Mouse (Mus musculus) stomach, embryonic 16.5 days (tissue): ENCODE results near the gene Olfr1380. TPM values are rescaled to one million over a fixed set of nuclear protein-coding genes. Genes with fewer than 3 reads are reported as not detected.
"Not testable (repeated sequence)": the region's sequence is repeated elsewhere in the genome, so short reads cannot be mapped to it uniquely, and the experiment has no call there.

Experiments
- ATAC-seq: fragments of 200-750 bp; cut with Nextera tagmentation; 2 replicates; pipeline ENCODE4 v1.8.0; 2017; ENCODE audit warnings: moderate number of reproducible peaks, moderate TSS enrichment; ENCODE audit not compliant: insufficient read depth, low FRiP score
- H3K27ac ChIP-seq: fragments of 300-500 bp; sonication (generic); 2 replicates; pipeline ENCODE4 v1.5.1; 2014; ENCODE audit warnings: low read length
- H3K27me3 ChIP-seq: fragments of 300-500 bp; sonication (generic); 2 replicates; pipeline ENCODE4 v1.6.1; 2014; ENCODE audit warnings: low read length, control low read depth, mixed read lengths; ENCODE audit not compliant: control insufficient read depth, insufficient read depth
- H3K36me3 ChIP-seq: fragments of 300-500 bp; sonication (generic); 2 replicates; pipeline ENCODE4 v1.6.1; 2014; ENCODE audit warnings: low read length; ENCODE audit not compliant: control insufficient read depth, insufficient read depth
- H3K4me1 ChIP-seq: fragments of 300-500 bp; sonication (generic); 2 replicates; pipeline ENCODE4 v1.6.1; 2014; ENCODE audit warnings: low read length, control low read depth, mixed read lengths; ENCODE audit not compliant: control insufficient read depth, insufficient read depth
- H3K4me2 ChIP-seq: fragments of 300-500 bp; sonication (generic); 2 replicates; pipeline ENCODE4 v1.6.1; 2014; ENCODE audit warnings: low read depth, low read length, mixed read lengths
- H3K4me3 ChIP-seq: fragments of 300-500 bp; sonication (generic); replicated peaks from 2 replicates; pipeline ENCODE4 v1.5.1; 2014; ENCODE audit warnings: mild to moderate bottlenecking, low read length
- H3K9ac ChIP-seq: fragments of 300-500 bp; sonication (generic); 2 replicates; pipeline ENCODE4 v1.6.1; 2014; ENCODE audit warnings: low read length
- H3K9me3 ChIP-seq: fragments of 300-500 bp; sonication (generic); replicated peaks from 2 replicates; pipeline ENCODE4 v1.6.1; 2016; ENCODE audit warnings: low read length, control low read depth; ENCODE audit not compliant: control insufficient read depth
- WGBS: fragments of 180-500 bp; shearing (Covaris S2); extraction: QIAGEN DNeasy Blood & Tissue Kit; methylation state at CpG from one replicate; pipeline ENCODE4 v1.1.7; 2014; 5-methylcytosine and 5-hydroxymethylcytosine counted together
- polyA plus RNA-seq: library from polyadenylated mRNA; unstranded; fragments of >200 nt; fragmentation: Nextera tagmentation; extraction: Ambion mirVana; gene quantifications from 2 replicates; pipeline ENCODE4 v1.2.1, GENCODE M21; 2015

Gene Olfr1380
- polyA plus RNA-seq, result not detected in 2 replicates

DNA sequence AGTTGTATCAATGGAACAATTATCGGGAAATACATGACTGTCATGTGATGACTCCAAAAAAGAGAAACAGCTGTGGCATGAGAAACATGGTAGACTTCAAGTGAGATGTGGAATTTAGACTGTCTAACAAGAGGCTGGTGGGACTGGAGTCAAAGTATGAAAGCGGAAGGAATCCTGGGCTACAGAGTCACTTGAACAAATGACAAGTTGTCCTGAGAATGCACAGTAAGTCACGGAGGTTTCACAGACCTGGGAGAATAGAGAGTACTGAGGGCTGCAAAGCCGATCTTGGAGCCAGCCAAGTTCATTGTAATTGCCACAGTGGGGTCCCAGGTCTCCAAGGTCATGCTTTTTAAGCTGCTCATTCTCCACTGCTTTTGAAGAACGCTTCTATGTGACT, at the start of gene Olfr1380:
Gene Olfr1380, plus strand, starts transcription at position 301 of the 400 bp plus-strand sequence.
- 74% methylated on average over 5 of the region's 5 CpGs for WGBS
- H3K9me3 ChIP-seq, H3K4me2 ChIP-seq, H3K27ac ChIP-seq, H3K36me3 ChIP-seq, H3K9ac ChIP-seq, H3K4me1 ChIP-seq, H3K4me3 ChIP-seq, H3K27me3 ChIP-seq, ATAC-seq: not testable (repeated sequence)

DNA sequence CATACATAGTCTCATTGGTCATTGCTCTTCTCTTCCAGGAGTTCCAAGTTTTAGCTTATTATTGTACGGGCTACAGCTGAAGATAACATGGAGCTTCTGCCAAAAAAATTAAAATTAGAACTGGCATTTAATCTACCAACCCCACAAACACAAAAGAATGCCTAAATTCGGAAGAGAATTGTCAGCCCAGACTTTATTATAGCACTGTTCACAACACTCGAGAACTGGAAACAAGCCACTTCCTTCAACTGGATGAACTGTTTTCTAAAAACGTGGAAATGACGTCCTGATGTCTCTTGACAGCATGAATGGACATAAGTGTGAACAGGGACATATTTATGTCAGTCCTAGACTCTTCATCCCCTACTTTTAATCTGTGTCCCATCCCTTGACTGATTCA, 38.6 kb upstream of the Olfr1380 start:
- no peaks in the 10 kb centered on the region for H3K9me3 ChIP-seq
- no peaks in the 10 kb centered on the region for H3K36me3 ChIP-seq
- no peak overlapping the region for H3K27ac ChIP-seq
- no peak overlapping the region for H3K9ac ChIP-seq
- H3K4me3 ChIP-seq, result no peak overlapping the region
- WGBS, result 69% methylated on average over 5 of the region's 5 CpGs
- no peaks in the 10 kb centered on the region for H3K4me1 ChIP-seq
- H3K27me3 ChIP-seq, result no peaks in the 10 kb centered on the region
- H3K4me2 ChIP-seq, result no peak overlapping the region
- no peak for ATAC-seq

DNA sequence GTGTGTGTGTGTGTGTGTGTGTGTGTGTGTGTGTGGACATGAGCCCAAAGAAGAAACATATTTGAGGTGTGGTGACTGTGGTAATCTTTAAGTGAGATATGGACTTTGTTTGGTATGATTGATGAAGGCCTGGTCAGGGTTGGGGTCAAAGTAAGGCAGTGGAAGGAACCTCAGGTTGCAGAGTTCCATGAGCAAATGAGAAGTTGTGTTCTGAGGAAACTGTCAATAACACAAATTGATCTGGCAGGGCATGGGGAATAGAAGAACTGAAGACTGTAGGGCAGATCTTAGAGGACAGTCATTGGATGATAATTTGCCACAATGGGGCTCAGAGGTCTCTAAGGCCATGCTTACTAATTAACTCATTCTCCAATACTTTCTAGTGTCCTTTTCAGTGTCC, 37.3 kb upstream of the Olfr1380 start, which contains the start of gene Olfr1383:
Gene Olfr1383, plus strand, starts transcription at position 301 of the 400 bp plus-strand sequence.
- Histone ChIP-seq H3K27me3 (no peaks in the 10 kb centered on the region), H3K4me1 (no peaks in the 10 kb centered on the region), H3K9me3 (no peaks in the 10 kb centered on the region), H3K4me2 (no peak within 1 kb of the TSS), H3K4me3 (no peak within 1 kb of the TSS), H3K27ac (no peak within 1 kb of the TSS), H3K36me3 (no peaks in the 10 kb centered on the region), H3K9ac (no peak within 1 kb of the TSS)
- ATAC-seq, result no peak

DNA sequence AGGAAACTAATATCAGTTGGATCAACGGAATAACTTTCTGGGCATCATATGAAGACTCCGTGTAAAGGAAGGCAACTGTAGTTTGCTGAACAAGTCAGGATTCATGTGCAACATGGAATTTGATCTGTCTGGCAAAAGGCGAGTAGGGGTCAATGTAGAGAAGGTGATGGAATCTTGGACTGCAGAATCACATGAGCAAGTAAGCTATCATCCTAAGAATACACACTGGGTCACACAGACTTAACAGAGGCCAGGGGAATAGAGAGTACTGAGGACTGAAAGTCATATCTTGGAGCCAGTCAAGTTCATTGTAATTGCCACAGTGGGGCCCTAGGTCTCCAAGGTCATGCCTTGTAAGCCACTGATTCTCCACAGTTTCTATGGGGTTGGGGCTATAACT, 28.7 kb upstream of the Olfr1380 start, which contains the start of gene Olfr1382:
Gene Olfr1382, plus strand, starts transcription at position 301 of the 400 bp plus-strand sequence.
- 80% methylated on average over 3 of the region's 3 CpGs for WGBS
- no peak within 1 kb of the TSS for H3K27ac ChIP-seq
- H3K27me3 ChIP-seq, result no peaks in the 10 kb centered on the region
- H3K4me2 ChIP-seq, result no peak within 1 kb of the TSS
- H3K9me3 ChIP-seq, result no peaks in the 10 kb centered on the region
- H3K4me3 ChIP-seq, result no peak within 1 kb of the TSS
- no peak for ATAC-seq
- no peak within 1 kb of the TSS for H3K9ac ChIP-seq
- H3K36me3 ChIP-seq, result no peaks in the 10 kb centered on the region
- H3K4me1 ChIP-seq, result no peaks in the 10 kb centered on the region

DNA sequence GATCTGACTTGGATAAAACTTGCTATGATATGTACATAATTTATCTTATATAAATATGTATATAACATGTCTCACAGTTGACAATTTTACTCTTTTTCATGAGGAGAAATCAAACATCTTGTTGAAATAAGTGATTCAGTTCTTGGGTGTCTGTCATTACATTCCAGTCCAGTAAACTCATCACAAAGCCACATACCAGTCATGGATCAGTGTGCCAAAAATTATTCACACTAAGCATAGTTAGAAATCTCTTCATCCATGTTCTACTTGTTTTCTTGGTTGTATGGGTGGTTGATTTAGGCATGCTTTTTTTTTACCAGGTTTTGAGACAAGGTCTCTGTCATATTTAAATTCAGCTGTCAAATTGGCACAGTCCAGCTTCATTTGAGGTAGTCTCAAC, 23.9 kb upstream of the Olfr1380 start:
- no peaks in the 10 kb centered on the region for H3K4me1 ChIP-seq
- no peaks in the 10 kb centered on the region for H3K27me3 ChIP-seq
- H3K27ac ChIP-seq, result no peak overlapping the region
- H3K4me3 ChIP-seq, result no peak overlapping the region
- H3K9me3 ChIP-seq, result no peaks in the 10 kb centered on the region
- H3K36me3 ChIP-seq, result no peaks in the 10 kb centered on the region
- ATAC-seq, result no peak
- H3K9ac ChIP-seq, result no peak overlapping the region
- H3K4me2 ChIP-seq, result no peak overlapping the region

DNA sequence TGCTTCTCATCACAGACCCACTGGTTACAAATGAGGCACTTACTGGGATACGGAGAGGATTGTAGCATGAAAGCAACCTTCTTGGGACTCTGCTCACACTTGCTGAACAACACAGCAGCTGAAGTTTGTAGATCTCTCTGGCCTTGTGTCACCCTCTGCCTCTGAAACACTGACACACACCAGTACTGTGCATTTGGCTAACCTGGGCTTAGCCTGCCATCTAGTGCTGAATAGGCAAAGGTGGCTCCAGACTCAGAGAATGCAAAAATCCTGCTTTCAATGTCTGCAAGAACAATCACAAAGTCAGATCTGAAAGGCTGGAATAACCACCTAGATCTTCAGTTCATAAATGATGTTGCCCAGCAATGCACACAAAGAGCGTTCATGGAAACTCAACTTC, 20.0 kb upstream of the Olfr1380 start:
- not testable (repeated sequence) for H3K4me1 ChIP-seq, H3K9me3 ChIP-seq, H3K4me3 ChIP-seq, H3K4me2 ChIP-seq, H3K27me3 ChIP-seq, H3K36me3 ChIP-seq, H3K27ac ChIP-seq, H3K9ac ChIP-seq
- 75% methylated on average over 2 of the region's 2 CpGs for WGBS
- ATAC-seq, result 0 out of 2 replicates have a peak, but pooled peaks have one; percentile 58

DNA sequence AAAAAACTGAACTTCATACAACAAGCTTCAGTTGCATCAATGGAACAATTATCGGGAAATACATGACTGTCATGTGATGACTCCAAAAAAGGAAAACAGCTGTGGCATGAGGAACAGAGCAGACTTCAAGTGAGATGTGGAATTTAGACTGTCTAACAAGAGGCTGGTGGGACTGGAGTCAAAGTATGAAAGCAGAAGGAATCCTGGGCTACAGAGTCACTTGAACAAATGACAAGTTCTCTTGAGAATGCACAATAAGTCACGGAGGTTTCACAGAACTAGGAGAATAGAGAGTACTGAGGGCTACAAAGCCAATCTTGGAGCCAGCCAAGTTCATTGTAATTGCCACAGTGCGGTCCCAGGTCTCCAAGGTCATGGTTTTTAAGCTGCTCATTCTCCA, 13.5 kb upstream of the Olfr1380 start, which contains the start of gene Olfr1381:
Gene Olfr1381, plus strand, starts transcription at position 301 of the 400 bp plus-strand sequence.
- H3K27me3 ChIP-seq, ATAC-seq, H3K36me3 ChIP-seq, H3K4me3 ChIP-seq, H3K4me1 ChIP-seq, H3K27ac ChIP-seq, H3K4me2 ChIP-seq, H3K9ac ChIP-seq, H3K9me3 ChIP-seq: not testable (repeated sequence)
- WGBS, result 80% methylated on average over 3 of the region's 3 CpGs

DNA sequence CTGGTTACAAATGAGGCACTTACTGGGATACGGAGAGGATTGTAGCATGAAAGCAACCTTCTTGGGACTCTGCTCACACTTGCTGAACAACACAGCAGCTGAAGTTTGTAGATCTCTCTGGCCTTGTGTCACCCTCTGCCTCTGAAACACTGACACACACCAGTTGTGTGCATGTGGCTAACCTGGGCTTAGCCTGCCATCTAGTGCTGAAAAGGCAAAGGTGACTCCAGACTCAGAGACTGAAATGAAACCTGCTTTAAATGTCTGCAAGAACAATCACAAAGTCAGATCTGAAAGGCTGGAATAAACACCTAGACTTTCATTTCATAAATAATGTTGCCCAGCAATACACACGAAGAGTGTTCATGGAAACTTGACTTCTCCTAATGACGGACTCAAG, 2.6 kb upstream of the Olfr1380 start:
- H3K4me2 ChIP-seq, H3K9me3 ChIP-seq, H3K9ac ChIP-seq, H3K4me3 ChIP-seq, H3K36me3 ChIP-seq, H3K27me3 ChIP-seq, H3K4me1 ChIP-seq, H3K27ac ChIP-seq, ATAC-seq: not testable (repeated sequence)
- 66% methylated on average over 3 of the region's 3 CpGs for WGBS

DNA sequence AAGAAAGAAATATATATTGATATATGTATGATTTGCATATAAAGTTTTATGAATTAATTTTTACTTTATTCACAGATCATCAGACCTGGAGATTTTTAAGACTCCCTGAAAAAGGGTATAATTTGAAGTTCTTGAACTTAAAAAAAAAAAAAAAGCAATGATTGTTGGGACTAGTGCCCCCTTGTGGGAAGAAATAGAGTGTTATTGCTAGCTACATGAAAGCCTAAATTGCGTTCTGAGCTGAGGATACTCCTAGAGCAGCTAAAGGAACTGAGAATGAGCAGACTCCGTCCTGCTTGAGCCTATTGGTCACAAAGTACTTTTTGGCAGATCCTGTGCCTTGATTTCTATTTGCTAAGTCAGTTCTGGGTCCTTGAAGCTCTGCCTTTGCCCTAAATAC, 18.4 kb downstream of the Olfr1380 start:
- H3K27me3 ChIP-seq, H3K9me3 ChIP-seq, H3K36me3 ChIP-seq, H3K4me2 ChIP-seq, H3K4me1 ChIP-seq, ATAC-seq, H3K4me3 ChIP-seq, H3K9ac ChIP-seq, H3K27ac ChIP-seq: not testable (repeated sequence)
- WGBS, result 35% methylated on average over 2 of the region's 2 CpGs

DNA sequence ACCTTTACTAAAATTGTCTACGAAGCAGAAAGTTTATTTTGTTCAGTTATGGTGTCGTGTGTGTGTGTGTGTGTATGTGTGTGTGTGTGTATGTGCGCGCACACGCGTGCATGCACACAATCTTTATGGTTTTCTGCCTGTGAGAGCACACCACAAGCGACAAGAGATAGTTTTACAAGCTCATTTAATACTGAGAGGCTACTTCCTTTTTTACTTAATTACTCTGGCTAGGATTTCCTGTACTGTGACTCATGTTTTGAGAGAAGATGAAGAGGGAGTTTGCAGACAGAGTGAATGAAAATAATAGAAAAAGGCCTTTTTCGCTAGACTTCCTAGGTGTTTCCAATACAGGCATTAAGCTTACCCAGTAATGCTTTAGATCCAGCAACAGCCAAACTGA, 23.8 kb downstream of the Olfr1380 start:
- H3K27ac ChIP-seq, H3K27me3 ChIP-seq, H3K4me3 ChIP-seq, H3K4me1 ChIP-seq, H3K4me2 ChIP-seq, H3K9me3 ChIP-seq, ATAC-seq, H3K36me3 ChIP-seq, H3K9ac ChIP-seq: not testable (repeated sequence)
- 78% methylated on average over 8 of the region's 8 CpGs for WGBS
